Mouse (Mus musculus): Measurements from ENCODE around the gene Olfr1461.

GRCm38 (mm10) chr19:13185434-13185833, 22.6 kb downstream of the Olfr1461 start, which contains the start of gene Olfr1462:
- TF ChIP-seq USF2 (IDR thresholded peaks at IDR 0.05; ENCODE audit: borderline replicate concordance in 1 of 2, insufficient read depth in 1 of 2, low read depth in 1 of 2, low read length in 2 of 2) (no peak), POLR2AphosphoS2 (IDR thresholded peaks at IDR 0.05; ENCODE audit: low read length) (no peak), HCFC1 (IDR thresholded peaks at IDR 0.05; ENCODE audit: low read depth, low read length) (no peak), TAL1 (IDR thresholded peaks at IDR 0.05; ENCODE audit: low read length) (no peak), POLR2A (IDR thresholded peaks at IDR 0.05; ENCODE audit: control insufficient read depth in 1 of 2, insufficient read depth in 1 of 2, low read depth in 1 of 2, low read length in 2 of 2, poor library complexity in 1 of 2) (no peak), MEF2A (IDR thresholded peaks at IDR 0.05; ENCODE audit: extremely low read depth, insufficient replicate concordance, low read depth, low read length, poor library complexity, severe bottlenecking) (no peak), MXI1 (IDR thresholded peaks at IDR 0.05; ENCODE audit: low read depth, low read length) (no peak), CTCF (IDR thresholded peaks at IDR 0.05 in 2 of 3, conservative IDR thresholded peaks at IDR 0.05 in 1 of 3; ENCODE audit: control insufficient read depth in 1 of 3, insufficient read depth in 1 of 3, low read depth in 2 of 3, low read length in 3 of 3, poor library complexity in 1 of 3, severe bottlenecking in 1 of 3) (no peak), SMC3 (IDR thresholded peaks at IDR 0.05; ENCODE audit: low read depth, low read length) (no peak), USF1 (IDR thresholded peaks at IDR 0.05; ENCODE audit: low read depth, low read length) (no peak), EP300 (IDR thresholded peaks at IDR 0.05; ENCODE audit: low read depth in 1 of 2, low read length in 2 of 2) (no peak)
